8 mouse cellular contexts compared by ENCODE assay signal in genomic region chr8:46185361-46185760, GRCm38 (mm10). TPM values are rescaled to one million over a fixed set of nuclear protein-coding genes. Genes with fewer than 3 reads are reported as not detected.
A peak's percentile ranks its signal among the peaks of the same experiment; 100 is the strongest.
DNase-seq lines count a peak whose midpoint lies in the region; ATAC-seq and TF ChIP-seq lines count a peak whose summit lies in the region.

No protein-coding gene starts in this region.

- 0 out of 2 replicates have a peak, but pooled peaks cover 6% of the 10 kb centered on the region for H3K36me3 ChIP-seq in midbrain, embryonic 14.5 days (ENCODE audit: control insufficient read depth, insufficient read depth, low read length)
- no peaks in the 10 kb centered on the region for H3K36me3 ChIP-seq in midbrain, embryonic 16.5 days (ENCODE audit: control insufficient read depth, insufficient read depth, low read length)
- H3K36me3 ChIP-seq in limb, embryonic 14.5 days (ENCODE audit: control insufficient read depth, insufficient read depth, low read length): peaks cover 10% of the 10 kb centered on the region

- no peak for ATAC-seq in midbrain, embryonic 14.5 days (ENCODE audit: low FRiP score, low TSS enrichment)
- ATAC-seq in midbrain, embryonic 16.5 days: no peak
- ATAC-seq in granulocyte monocyte progenitor cell, adult 5-6 weeks (replicated peaks; ENCODE audit: poor library complexity, severe bottlenecking): peak; percentile 55
- ATAC-seq in limb, embryonic 14.5 days (ENCODE audit: low FRiP score, low read depth): no peak

- no peaks in the 10 kb centered on the region for H3K9me3 ChIP-seq in midbrain, embryonic 14.5 days (ENCODE audit: control insufficient read depth, low read length)
- H3K9me3 ChIP-seq in midbrain, embryonic 16.5 days (replicated peaks; ENCODE audit: control insufficient read depth, low read length, poor library complexity, severe bottlenecking): no peaks in the 10 kb centered on the region
- no peaks in the 10 kb centered on the region for H3K9me3 ChIP-seq in limb, embryonic 14.5 days (ENCODE audit: control insufficient read depth, low read length)

- no peaks in the 10 kb centered on the region for H3K27me3 ChIP-seq in midbrain, embryonic 14.5 days (ENCODE audit: control insufficient read depth, insufficient read depth, low read length)
- H3K27me3 ChIP-seq in midbrain, embryonic 16.5 days (ENCODE audit: control insufficient read depth, insufficient read depth, low read depth, low read length): no peaks in the 10 kb centered on the region
- no peaks in the 10 kb centered on the region for H3K27me3 ChIP-seq in limb, embryonic 14.5 days (ENCODE audit: control insufficient read depth, insufficient read depth, low read length)

- H3K27ac ChIP-seq in midbrain, embryonic 14.5 days (replicated peaks; ENCODE audit: low read depth, low read length): no peak overlapping the region
- H3K27ac ChIP-seq in midbrain, embryonic 16.5 days (ENCODE audit: low read length): no peak overlapping the region
- H3K27ac ChIP-seq in limb, embryonic 14.5 days (replicated peaks; ENCODE audit: low read depth, low read length): no peak overlapping the region

- no peak overlapping the region for H3K4me3 ChIP-seq in midbrain, embryonic 14.5 days (replicated peaks; ENCODE audit: low read depth, low read length)
- no peak overlapping the region for H3K4me3 ChIP-seq in midbrain, embryonic 16.5 days (ENCODE audit: low read depth, low read length)
- H3K4me3 ChIP-seq in limb, embryonic 14.5 days (replicated peaks; ENCODE audit: low read length): no peak overlapping the region

- no peak overlapping the region for H3K4me2 ChIP-seq in midbrain, embryonic 14.5 days (ENCODE audit: low read length)
- no peak overlapping the region for H3K4me2 ChIP-seq in midbrain, embryonic 16.5 days (ENCODE audit: low read length)
- no peak overlapping the region for H3K4me2 ChIP-seq in limb, embryonic 14.5 days (replicated peaks; ENCODE audit: low read depth, low read length, severe bottlenecking)

- WGBS in midbrain, embryonic 14.5 days: 5% methylated on average over 2 of the region's 2 CpGs
- 3% methylated on average over 2 of the region's 2 CpGs for WGBS in midbrain, embryonic 16.5 days
- 8% methylated on average over 2 of the region's 2 CpGs for WGBS in limb, embryonic 14.5 days

- TF ChIP-seq POLR2A in limb, embryonic 14.5 days (IDR thresholded peaks at IDR 0.05; ENCODE audit: borderline replicate concordance, extremely low read depth, insufficient read depth, insufficient read length): no peak

- no peaks in the 10 kb centered on the region for H3K4me1 ChIP-seq in midbrain, embryonic 14.5 days (ENCODE audit: control insufficient read depth, insufficient read depth, low read length)
- H3K4me1 ChIP-seq in midbrain, embryonic 16.5 days (ENCODE audit: control insufficient read depth, insufficient read depth, low read length): no peaks in the 10 kb centered on the region
- no peaks in the 10 kb centered on the region for H3K4me1 ChIP-seq in limb, embryonic 14.5 days (ENCODE audit: control insufficient read depth, insufficient read depth, low read length)

- H3K9ac ChIP-seq in midbrain, embryonic 14.5 days (replicated peaks; ENCODE audit: low read length): no peak overlapping the region
- no peak overlapping the region for H3K9ac ChIP-seq in midbrain, embryonic 16.5 days (ENCODE audit: low read depth, low read length)
- no peak overlapping the region for H3K9ac ChIP-seq in limb, embryonic 14.5 days (ENCODE audit: low read depth, low read length, severe bottlenecking)

- peak; percentile 47 for DNase-seq in cerebellum, adult 11 months
- DNase-seq in cerebellum, adult 9-11 months: no peak
- DNase-seq in midbrain, embryonic 14.5 days: peak; percentile 82
- peak; percentile 70 to 73 for DNase-seq in cerebellum, adult 18-20 months
- DNase-seq in limb, embryonic 14.5 days (ENCODE audit: low spot score): peak; percentile 60
- peak; percentile 75 for DNase-seq in right cerebral cortex, postnatal 4 days

RNA-seq across cellular contexts. Expression of gene Slc25a4, which starts 25.7 kb away (rescaled TPM):
- 795 and 885 TPM in 2 replicates for polyA plus RNA-seq in midbrain, embryonic 14.5 days (2014; fragmentation: Nextera tagmentation; extraction: Ambion mirVana)
- polyA plus RNA-seq in midbrain, embryonic 16.5 days (2015; fragmentation: Nextera tagmentation; extraction: Ambion mirVana): 889 and 969 TPM in 2 replicates
- 71.7 and 105 TPM in 2 replicates for total RNA-seq in granulocyte monocyte progenitor cell, adult 5-6 weeks (2014; fragmentation: Nextera tagmentation)
- total RNA-seq in granulocyte monocyte progenitor cell, adult 5-6 weeks (2017): 169 and 178 TPM in 2 replicates
- 410 and 427 TPM in 2 replicates for polyA plus RNA-seq in limb, embryonic 14.5 days (2012; rRNA removed)
- 513 and 524 TPM in 2 replicates for polyA plus RNA-seq in limb, embryonic 14.5 days (2014; fragmentation: Nextera tagmentation; extraction: Ambion mirVana)

RNA-seq across cellular contexts. Expression of gene Snx25, which starts 33.4 kb away (rescaled TPM):
- 14.0 and 16.0 TPM in 2 replicates for polyA plus RNA-seq in midbrain, embryonic 14.5 days (2014; fragmentation: Nextera tagmentation; extraction: Ambion mirVana)
- 9.3 and 10.1 TPM in 2 replicates for polyA plus RNA-seq in midbrain, embryonic 16.5 days (2015; fragmentation: Nextera tagmentation; extraction: Ambion mirVana)
- 6.6 and 18.2 TPM in 2 replicates for total RNA-seq in granulocyte monocyte progenitor cell, adult 5-6 weeks (2014; fragmentation: Nextera tagmentation)
- total RNA-seq in granulocyte monocyte progenitor cell, adult 5-6 weeks (2017): 12.0 and 14.0 TPM in 2 replicates
- 10.2 and 13.8 TPM in 2 replicates for polyA plus RNA-seq in limb, embryonic 14.5 days (2012; rRNA removed)
- polyA plus RNA-seq in limb, embryonic 14.5 days (2014; fragmentation: Nextera tagmentation; extraction: Ambion mirVana): 10.5 and 13.5 TPM in 2 replicates

RNA-seq across cellular contexts. Expression of gene Cfap97, which starts 33.8 kb away (rescaled TPM):
- polyA plus RNA-seq in midbrain, embryonic 14.5 days (2014; fragmentation: Nextera tagmentation; extraction: Ambion mirVana): 26.2 and 30.6 TPM in 2 replicates
- 29.2 and 30.4 TPM in 2 replicates for polyA plus RNA-seq in midbrain, embryonic 16.5 days (2015; fragmentation: Nextera tagmentation; extraction: Ambion mirVana)
- 22.7 and 29.9 TPM in 2 replicates for total RNA-seq in granulocyte monocyte progenitor cell, adult 5-6 weeks (2014; fragmentation: Nextera tagmentation)
- 24.9 and 29.0 TPM in 2 replicates for total RNA-seq in granulocyte monocyte progenitor cell, adult 5-6 weeks (2017)
- 13.6 and 14.6 TPM in 2 replicates for polyA plus RNA-seq in limb, embryonic 14.5 days (2012; rRNA removed)
- polyA plus RNA-seq in limb, embryonic 14.5 days (2014; fragmentation: Nextera tagmentation; extraction: Ambion mirVana): 24.2 and 28.5 TPM in 2 replicates
